Mouse (Mus musculus) gastrocnemius, adult 2 months (tissue): ENCODE data around the gene Paxbp1. TPM values are rescaled to one million over a fixed set of nuclear protein-coding genes. Genes with fewer than 3 reads are reported as not detected.

ENCODE experiments used
- DNase-seq: peaks from one replicate; pipeline ENCODE4 v3.0.0; 2022
- H3K27ac ChIP-seq: fragments of 200-600 bp; 2 replicates; pipeline ENCODE4 v1.8.1; 2022; ENCODE audit warnings: mild to moderate bottlenecking
- H3K4me3 ChIP-seq: fragments of 200-600 bp; 2 replicates; pipeline ENCODE4 v1.8.1; 2022; ENCODE audit warnings: mild to moderate bottlenecking, moderate library complexity
- CTCF ChIP-seq: fragments of 200-600 bp; IDR thresholded peaks from 2 replicates; pipeline ENCODE4 v1.8.1; 2022; ENCODE audit warnings: antibody characterized with exemption, mild to moderate bottlenecking, moderate library complexity
- intact Hi-C: fragments of 180-260 bp; cut with DNase I; formaldehyde crosslinking; loops from one replicate; pipeline ENCODE4 v1.15.1; 2025
- total RNA-seq, 2 experiments: library from RNA; stranded (reverse); gene quantifications; 2 replicates each; pipeline ENCODE4 v1.2.3; 2021

The Paxbp1 gene
- total RNA-seq, 2 experiments from 2014 or later = 10.7 to 11.6 TPM

GRCm38 (mm10) chr16:91042640-91043039, 1.7 kb downstream of the Paxbp1 start:
- Histone ChIP-seq H3K4me3 (peak overlapping the region; percentile 84; the same call in 1 of the 2 replicates), H3K27ac (no peak overlapping the region)
- no peak for DNase-seq
- TF ChIP-seq CTCF = no peak
- intact Hi-C loops = loop anchor here (5.0 kb wide), 1 partner anchor 110 kb away; no protein-coding TSS in a partner anchor

GRCm38 (mm10) chr16:91035866-91036265, 8.5 kb downstream of the Paxbp1 start:
- no peak for DNase-seq
- Histone ChIP-seq H3K27ac (no peak overlapping the region), H3K4me3 (no peak overlapping the region)
- intact Hi-C loops = no loop called here
- TF ChIP-seq CTCF = no peak

GRCm38 (mm10) chr16:91030751-91031150, 13.6 kb downstream of the Paxbp1 start:
- Histone ChIP-seq H3K27ac (no peak overlapping the region), H3K4me3 (no peak overlapping the region)
- intact Hi-C loops = no loop called here
- DNase-seq = no peak
- no peak for TF ChIP-seq CTCF

GRCm38 (mm10) chr16:91029901-91030300, 14.4 kb downstream of the Paxbp1 start:
- DNase-seq = no peak
- intact Hi-C loops = no loop called here
- H3K27ac ChIP-seq = no peak overlapping the region
- H3K4me3 ChIP-seq = no peak overlapping the region
- no peak for TF ChIP-seq CTCF

GRCm38 (mm10) chr16:91029161-91029743, 15.1 kb downstream of the Paxbp1 start:
- DNase-seq = no peak
- no peak overlapping the region for H3K4me3 ChIP-seq
- intact Hi-C loops = no loop called here
- TF ChIP-seq CTCF = no peak
- no peak overlapping the region for H3K27ac ChIP-seq

GRCm38 (mm10) chr16:91026290-91026689, 18.1 kb downstream of the Paxbp1 start:
- H3K27ac ChIP-seq = no peak overlapping the region
- no peak overlapping the region for H3K4me3 ChIP-seq
- intact Hi-C loops = no loop called here
- no peak for DNase-seq
- TF ChIP-seq CTCF = no peak

- intact Hi-C loops = no loop called here
- H3K4me3 ChIP-seq = no peak overlapping the region
- no peak for DNase-seq
- H3K27ac ChIP-seq = no peak overlapping the region
- TF ChIP-seq CTCF = peak; percentile 62
Observed at GRCm38 (mm10) chr16:91023384-91023783, 21.0 kb downstream of the Paxbp1 start.

GRCm38 (mm10) chr16:91020842-91021483, 23.4 kb downstream of the Paxbp1 start:
- no peak for TF ChIP-seq CTCF
- intact Hi-C loops = no loop called here
- no peak overlapping the region for H3K4me3 ChIP-seq
- no peak overlapping the region for H3K27ac ChIP-seq
- DNase-seq = no peak

GRCm38 (mm10) chr16:91019476-91019875, 24.9 kb downstream of the Paxbp1 start:
- H3K27ac ChIP-seq = no peak overlapping the region
- no peak for TF ChIP-seq CTCF
- no peak for DNase-seq
- H3K4me3 ChIP-seq = no peak overlapping the region
- intact Hi-C loops = no loop called here

GRCm38 (mm10) chr16:91015761-91016160, 28.6 kb downstream of the Paxbp1 start:
- Histone ChIP-seq H3K27ac (no peak overlapping the region), H3K4me3 (no peak overlapping the region)
- no peak for TF ChIP-seq CTCF

GRCm38 (mm10) chr16:91011847-91012246, 32.5 kb downstream of the Paxbp1 start:
- Histone ChIP-seq H3K27ac (peak overlapping the region; percentile 96), H3K4me3 (peak overlapping the region; percentile 100)
- intact Hi-C loops = loop anchor here (2.0 to 5.0 kb wide), 3 partner anchors 33 to 630 kb away; partner anchors contain the start of genes Cfap298 and Paxbp1
- DNase-seq = no peak
- TF ChIP-seq CTCF = no peak

More at GRCm38 (mm10) chr16:91015761-91016160, 28.6 kb downstream of the Paxbp1 start:
- no peak for DNase-seq
- intact Hi-C loops = no loop called here

- peak within 1 kb of the TSS; percentile 100 for H3K4me3 ChIP-seq
- DNase-seq = peak; percentile 95
- peak within 1 kb of the TSS; percentile 96 for H3K27ac ChIP-seq
- no peak for TF ChIP-seq CTCF
- intact Hi-C loops = loop anchor here (2.0 to 5.0 kb wide), 3 partner anchors 34 to 631 kb away; partner anchors contain the start of genes Cfap298 and Paxbp1
Observed at GRCm38 (mm10) chr16:91011021-91011683, 33.2 kb downstream of the Paxbp1 start, which contains the start of gene Synj1. Gene Synj1, minus strand, starts transcription at chr16:91011308.

- H3K27ac ChIP-seq = peak overlapping the region; percentile 96
- peak overlapping the region; percentile 100 for H3K4me3 ChIP-seq
- intact Hi-C loops = loop anchor here (2.0 to 5.0 kb wide), 3 partner anchors 34 to 632 kb away; partner anchors contain the start of genes Cfap298 and Paxbp1
- DNase-seq = no peak
- no peak for TF ChIP-seq CTCF
Observed at GRCm38 (mm10) chr16:91010581-91011020, 33.7 kb downstream of the Paxbp1 start.
